Mouse (Mus musculus): ENCODE data around the gene Fgfr2. TPM values are rescaled to one million over a fixed set of nuclear protein-coding genes. Genes with fewer than 3 reads are reported as not detected.

The Fgfr2 gene
- polyA plus RNA-seq, 1 experiment from 2014 or later = 11.4 TPM

GRCm38 (mm10) chr7:132298412-132298990 is 824.6 kb downstream of the Fgfr2 start:
- H3K27me3 ChIP-seq (ENCODE audit: control insufficient read depth, insufficient read depth, low read depth, low read length) = no peaks in the 10 kb centered on the region
- no peaks in the 10 kb centered on the region for H3K36me3 ChIP-seq (ENCODE audit: control insufficient read depth, insufficient read depth)
- no peaks in the 10 kb centered on the region for H3K9me3 ChIP-seq (replicated peaks; ENCODE audit: control insufficient read depth, low read length)
- H3K4me2 ChIP-seq (ENCODE audit: low read depth, low read length) = no peak overlapping the region
- H3K27ac ChIP-seq (ENCODE audit: low read length) = no peak overlapping the region
- no peak overlapping the region for H3K4me3 ChIP-seq (ENCODE audit: low read depth, low read length)
- H3K9ac ChIP-seq (ENCODE audit: low read depth, low read length) = no peak overlapping the region
- 64% methylated on average over 7 of the region's 7 CpGs for WGBS (ENCODE audit: insufficient replicate concordance)
- no peaks in the 10 kb centered on the region for H3K4me1 ChIP-seq (ENCODE audit: control insufficient read depth, low read depth, low read length)
- no peak for ATAC-seq (ENCODE audit: low read depth)

- no peak overlapping the region for H3K4me3 ChIP-seq (ENCODE audit: low read depth, low read length)
- no peaks in the 10 kb centered on the region for H3K9me3 ChIP-seq (replicated peaks; ENCODE audit: control insufficient read depth, low read length)
- H3K27me3 ChIP-seq (ENCODE audit: control insufficient read depth, insufficient read depth, low read depth, low read length) = no peaks in the 10 kb centered on the region
- no peak overlapping the region for H3K4me2 ChIP-seq (ENCODE audit: low read depth, low read length)
- no peaks in the 10 kb centered on the region for H3K4me1 ChIP-seq (ENCODE audit: control insufficient read depth, low read depth, low read length)
- H3K36me3 ChIP-seq (ENCODE audit: control insufficient read depth, insufficient read depth) = no peaks in the 10 kb centered on the region
- no peak overlapping the region for H3K9ac ChIP-seq (ENCODE audit: low read depth, low read length)
- H3K27ac ChIP-seq (ENCODE audit: low read length) = no peak overlapping the region
- no peak for ATAC-seq (ENCODE audit: low read depth)
- WGBS (ENCODE audit: insufficient replicate concordance) = 54% methylated on average over 4 of the region's 4 CpGs
These were observed 826.3 kb downstream of the Fgfr2 start for GRCm38 (mm10) chr7:132296661-132297443.

- 74% methylated on average over 3 of the region's 3 CpGs for WGBS (ENCODE audit: insufficient replicate concordance)
- Histone ChIP-seq H3K4me2 (ENCODE audit: low read depth, low read length) (no peak overlapping the region), H3K4me3 (ENCODE audit: low read depth, low read length) (no peak overlapping the region), H3K36me3 (ENCODE audit: control insufficient read depth, insufficient read depth) (no peaks in the 10 kb centered on the region), H3K27me3 (ENCODE audit: control insufficient read depth, insufficient read depth, low read depth, low read length) (no peaks in the 10 kb centered on the region), H3K4me1 (ENCODE audit: control insufficient read depth, low read depth, low read length) (no peaks in the 10 kb centered on the region), H3K27ac (ENCODE audit: low read length) (no peak overlapping the region), H3K9ac (ENCODE audit: low read depth, low read length) (no peak overlapping the region), H3K9me3 (replicated peaks; ENCODE audit: control insufficient read depth, low read length) (no peaks in the 10 kb centered on the region)
- no peak for ATAC-seq (ENCODE audit: low read depth)
These were observed 827.0 kb downstream of the Fgfr2 start for GRCm38 (mm10) chr7:132296132-132296531.

GRCm38 (mm10) chr7:132287340-132287664 is 835.8 kb downstream of the Fgfr2 start:
- 75% methylated on average over 3 of the region's 3 CpGs for WGBS (ENCODE audit: insufficient replicate concordance)
- H3K27ac ChIP-seq (ENCODE audit: low read length) = no peak overlapping the region
- no peak overlapping the region for H3K4me2 ChIP-seq (ENCODE audit: low read depth, low read length)
- H3K9ac ChIP-seq (ENCODE audit: low read depth, low read length) = no peak overlapping the region
- H3K4me3 ChIP-seq (ENCODE audit: low read depth, low read length) = no peak overlapping the region
- no peaks in the 10 kb centered on the region for H3K36me3 ChIP-seq (ENCODE audit: control insufficient read depth, insufficient read depth)
- no peaks in the 10 kb centered on the region for H3K27me3 ChIP-seq (ENCODE audit: control insufficient read depth, insufficient read depth, low read depth, low read length)
- ATAC-seq (ENCODE audit: low read depth) = no peak
- no peaks in the 10 kb centered on the region for H3K9me3 ChIP-seq (replicated peaks; ENCODE audit: control insufficient read depth, low read length)
- H3K4me1 ChIP-seq (ENCODE audit: control insufficient read depth, low read depth, low read length) = peaks cover 11% of the 10 kb centered on the region

GRCm38 (mm10) chr7:132286630-132287339 is 836.4 kb downstream of the Fgfr2 start:
- H3K36me3 ChIP-seq (ENCODE audit: control insufficient read depth, insufficient read depth) = no peaks in the 10 kb centered on the region
- peak overlapping the region; percentile 22; the same call in 1 of the 2 replicates for H3K27ac ChIP-seq (ENCODE audit: low read length)
- ATAC-seq (ENCODE audit: low read depth) = peak; percentile 70
- no peak overlapping the region for H3K9ac ChIP-seq (ENCODE audit: low read depth, low read length)
- H3K4me1 ChIP-seq (ENCODE audit: control insufficient read depth, low read depth, low read length) = peaks cover 11% of the 10 kb centered on the region
- 17% methylated on average over 14 of the region's 14 CpGs for WGBS (ENCODE audit: insufficient replicate concordance)
- no peaks in the 10 kb centered on the region for H3K27me3 ChIP-seq (ENCODE audit: control insufficient read depth, insufficient read depth, low read depth, low read length)
- H3K4me2 ChIP-seq (ENCODE audit: low read depth, low read length) = no peak overlapping the region
- H3K9me3 ChIP-seq (replicated peaks; ENCODE audit: control insufficient read depth, low read length) = no peaks in the 10 kb centered on the region
- H3K4me3 ChIP-seq (ENCODE audit: low read depth, low read length) = no peak overlapping the region

- Histone ChIP-seq H3K36me3 (ENCODE audit: control insufficient read depth, insufficient read depth) (no peaks in the 10 kb centered on the region), H3K9me3 (replicated peaks; ENCODE audit: control insufficient read depth, low read length) (no peaks in the 10 kb centered on the region), H3K27ac (ENCODE audit: low read length) (no peak overlapping the region), H3K27me3 (ENCODE audit: control insufficient read depth, insufficient read depth, low read depth, low read length) (no peaks in the 10 kb centered on the region), H3K4me2 (ENCODE audit: low read depth, low read length) (no peak overlapping the region), H3K9ac (ENCODE audit: low read depth, low read length) (no peak overlapping the region), H3K4me3 (ENCODE audit: low read depth, low read length) (no peak overlapping the region), H3K4me1 (ENCODE audit: control insufficient read depth, low read depth, low read length) (peaks cover 11% of the 10 kb centered on the region)
- ATAC-seq (ENCODE audit: low read depth) = no peak
- 33% methylated on average over 1 of the region's 1 CpGs for WGBS (ENCODE audit: insufficient replicate concordance)
These were observed 838.4 kb downstream of the Fgfr2 start for GRCm38 (mm10) chr7:132284795-132285194.

GRCm38 (mm10) chr7:132284048-132284737 is 839.0 kb downstream of the Fgfr2 start:
- Histone ChIP-seq H3K36me3 (ENCODE audit: control insufficient read depth, insufficient read depth) (no peaks in the 10 kb centered on the region), H3K27ac (ENCODE audit: low read length) (no peak overlapping the region), H3K4me2 (ENCODE audit: low read depth, low read length) (no peak overlapping the region), H3K4me3 (ENCODE audit: low read depth, low read length) (no peak overlapping the region), H3K4me1 (ENCODE audit: control insufficient read depth, low read depth, low read length) (peaks cover 11% of the 10 kb centered on the region), H3K9me3 (replicated peaks; ENCODE audit: control insufficient read depth, low read length) (no peaks in the 10 kb centered on the region), H3K27me3 (ENCODE audit: control insufficient read depth, insufficient read depth, low read depth, low read length) (no peaks in the 10 kb centered on the region), H3K9ac (ENCODE audit: low read depth, low read length) (no peak overlapping the region)
- WGBS (ENCODE audit: insufficient replicate concordance) = 53% methylated on average over 7 of the region's 7 CpGs
- no peak for ATAC-seq (ENCODE audit: low read depth)

GRCm38 (mm10) chr7:132282576-132282975 is 840.6 kb downstream of the Fgfr2 start:
- WGBS (ENCODE audit: insufficient replicate concordance) = 72% methylated on average over 2 of the region's 2 CpGs
- Histone ChIP-seq H3K9me3 (replicated peaks; ENCODE audit: control insufficient read depth, low read length) (no peaks in the 10 kb centered on the region), H3K4me3 (ENCODE audit: low read depth, low read length) (no peak overlapping the region), H3K9ac (ENCODE audit: low read depth, low read length) (no peak overlapping the region), H3K4me1 (ENCODE audit: control insufficient read depth, low read depth, low read length) (peaks cover 11% of the 10 kb centered on the region), H3K36me3 (ENCODE audit: control insufficient read depth, insufficient read depth) (no peaks in the 10 kb centered on the region), H3K4me2 (ENCODE audit: low read depth, low read length) (no peak overlapping the region), H3K27me3 (ENCODE audit: control insufficient read depth, insufficient read depth, low read depth, low read length) (no peaks in the 10 kb centered on the region), H3K27ac (ENCODE audit: low read length) (no peak overlapping the region)
- no peak for ATAC-seq (ENCODE audit: low read depth)
